Mouse (Mus musculus) E14TG2a.4 (cell line): ENCODE measurements around the gene Ubfd1.

ENCODE experiments used
- H3K27me3 ChIP-seq: 2 replicates; pipeline ENCODE4 v1.6.1; 2014; ENCODE audit warnings: low read length, control low read depth; ENCODE audit not compliant: insufficient read depth
- H3K36me3 ChIP-seq: 2 replicates; pipeline ENCODE4 v1.6.1; 2014; ENCODE audit warnings: low read length, control low read depth; ENCODE audit not compliant: insufficient read depth
- H3K4me1 ChIP-seq: replicated peaks from 2 replicates; pipeline ENCODE4 v1.6.1; 2014; ENCODE audit warnings: low read depth, low read length, control low read depth
- H3K4me3 ChIP-seq: replicated peaks from 2 replicates; pipeline ENCODE4 v1.5.1; 2014; ENCODE audit warnings: mild to moderate bottlenecking, low read length
- H3K9me3 ChIP-seq: 2 replicates; pipeline ENCODE4 v1.6.1; 2014; ENCODE audit warnings: low read length, control low read depth
- CTCF ChIP-seq: conservative IDR thresholded peaks from 2 replicates; pipeline ENCODE4 v1.5.1; 2014; ENCODE audit warnings: low read length
- NANOG ChIP-seq: IDR thresholded peaks from 2 replicates; pipeline ENCODE4 v1.6.1; 2014; ENCODE audit warnings: borderline replicate concordance, low read length, mixed read lengths
- POU5F1 ChIP-seq: IDR thresholded peaks from 2 replicates; pipeline ENCODE4 v1.6.1; 2014; ENCODE audit warnings: low read length, borderline replicate concordance

Ubfd1 gene

DNA sequence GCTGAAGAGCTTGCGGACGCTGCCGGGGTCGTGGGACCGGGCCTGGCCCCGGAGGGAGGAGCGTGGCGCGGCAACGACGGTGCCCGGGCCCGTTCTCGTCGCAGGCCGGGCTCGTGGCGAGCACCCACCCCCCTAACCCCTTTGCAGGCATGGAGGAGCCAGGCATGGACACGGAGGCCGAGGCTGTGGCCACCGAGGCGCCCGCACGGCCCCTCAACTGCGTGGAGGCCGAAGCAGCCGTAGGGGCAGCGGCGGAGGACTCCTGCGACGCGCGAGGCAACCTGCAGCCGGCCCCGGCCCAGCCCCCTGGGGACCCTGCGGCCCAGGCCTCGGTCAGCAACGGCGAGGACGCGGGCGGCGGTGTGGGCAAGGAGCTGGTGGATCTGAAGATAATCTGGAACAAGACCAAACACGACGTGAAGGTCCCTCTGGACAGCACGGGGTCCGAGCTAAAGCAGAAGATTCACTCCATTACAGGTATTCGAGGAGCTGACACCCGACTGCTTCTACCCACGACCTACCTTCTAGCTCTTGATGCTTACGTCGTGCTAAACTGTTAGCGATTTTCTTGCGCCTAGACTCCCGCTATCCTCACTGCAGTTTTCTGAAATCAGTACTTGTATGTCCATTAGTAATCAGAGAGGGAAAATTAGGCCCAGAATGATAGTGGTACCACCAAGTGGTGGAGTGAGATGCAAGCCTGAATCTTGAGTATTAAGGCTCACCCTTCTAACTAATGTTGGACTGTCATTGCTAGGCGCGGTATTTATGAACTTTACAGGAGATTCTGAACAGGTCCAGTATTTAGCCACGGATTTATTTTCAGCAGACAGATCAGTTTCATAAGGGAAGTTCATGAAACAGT, 774 bp downstream of the Ubfd1 start:
- H3K4me1 ChIP-seq, result peaks cover 50% of the 10 kb centered on the region
- H3K4me3 ChIP-seq, result peak overlapping the region; percentile 100
- TF ChIP-seq POU5F1, result no peak
- TF ChIP-seq CTCF, result no peak
- TF ChIP-seq NANOG, result no peak
- H3K27me3 ChIP-seq, result no peaks in the 10 kb centered on the region
- H3K9me3 ChIP-seq, result no peaks in the 10 kb centered on the region
- peaks cover 55% of the 10 kb centered on the region for H3K36me3 ChIP-seq

DNA sequence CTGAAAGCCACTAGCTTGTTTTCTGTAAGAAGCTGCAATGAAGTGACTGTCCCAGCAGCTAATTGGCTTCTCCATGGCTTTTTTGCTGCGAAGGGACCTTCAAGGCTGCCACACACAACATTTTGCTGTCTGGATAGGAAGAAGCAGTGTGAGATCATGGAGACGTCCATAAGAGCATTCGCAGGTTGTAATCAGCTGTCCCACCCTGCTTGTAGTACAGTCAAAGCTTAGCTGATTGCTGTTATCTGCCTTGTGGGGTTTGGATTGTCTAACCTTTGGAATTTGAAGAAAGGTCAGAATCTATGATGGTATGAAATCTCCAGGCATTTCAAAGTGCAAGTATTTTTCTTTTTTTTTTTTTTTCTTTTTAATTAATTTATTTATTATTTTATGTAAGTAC, 7.4 kb downstream of the Ubfd1 start:
- Histone ChIP-seq H3K36me3 (peaks cover 100% of the 10 kb centered on the region), H3K27me3 (no peaks in the 10 kb centered on the region), H3K4me1 (peaks cover 14% of the 10 kb centered on the region), H3K9me3 (no peaks in the 10 kb centered on the region), H3K4me3 (no peak overlapping the region)
- TF ChIP-seq CTCF, result no peak
- no peak for TF ChIP-seq NANOG
- TF ChIP-seq POU5F1, result no peak

DNA sequence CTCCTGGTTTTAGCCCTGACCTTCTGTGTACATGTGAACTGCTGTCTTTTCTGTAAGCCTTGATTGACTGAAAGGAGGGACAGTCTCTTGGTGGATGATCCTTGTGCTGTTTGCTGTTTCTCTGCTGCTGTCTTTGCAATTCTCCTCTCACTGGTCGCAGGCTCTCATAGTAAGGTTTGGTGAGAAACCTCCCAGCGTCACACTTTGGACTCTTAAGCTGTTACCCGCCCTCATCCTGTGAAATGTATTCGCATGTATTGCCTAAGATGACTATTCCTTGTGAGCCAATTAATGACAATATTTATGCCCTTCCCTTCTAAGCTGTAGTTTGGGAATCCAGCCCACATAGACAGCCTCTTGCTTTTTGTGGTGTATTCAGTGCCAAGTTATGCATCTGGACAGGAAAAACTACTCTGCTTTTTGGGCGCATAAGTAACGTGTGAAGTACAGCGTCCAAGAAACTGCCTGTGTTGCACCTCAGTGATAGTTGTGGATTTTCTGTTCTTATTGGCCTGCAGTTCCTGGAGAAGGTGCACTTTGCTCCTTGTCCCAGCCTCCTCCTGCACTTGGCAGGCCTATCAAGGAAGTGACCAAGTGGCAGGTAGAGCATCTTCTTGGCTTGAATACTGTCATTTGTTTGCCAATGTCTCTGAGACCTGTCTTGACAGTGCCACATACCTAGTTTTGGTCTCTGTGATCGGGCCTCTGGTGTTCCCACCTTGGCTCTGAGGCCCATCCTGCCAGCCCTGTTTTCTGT, 13.0 kb downstream of the Ubfd1 start:
- H3K4me1 ChIP-seq, result 0 out of 2 replicates have a peak, but pooled peaks cover under 1% of the 10 kb centered on the region
- H3K36me3 ChIP-seq, result peaks cover 93% of the 10 kb centered on the region
- H3K27me3 ChIP-seq, result no peaks in the 10 kb centered on the region
- TF ChIP-seq CTCF (no peak), NANOG (no peak), POU5F1 (no peak)
- H3K9me3 ChIP-seq, result no peaks in the 10 kb centered on the region
- H3K4me3 ChIP-seq, result no peak overlapping the region

DNA sequence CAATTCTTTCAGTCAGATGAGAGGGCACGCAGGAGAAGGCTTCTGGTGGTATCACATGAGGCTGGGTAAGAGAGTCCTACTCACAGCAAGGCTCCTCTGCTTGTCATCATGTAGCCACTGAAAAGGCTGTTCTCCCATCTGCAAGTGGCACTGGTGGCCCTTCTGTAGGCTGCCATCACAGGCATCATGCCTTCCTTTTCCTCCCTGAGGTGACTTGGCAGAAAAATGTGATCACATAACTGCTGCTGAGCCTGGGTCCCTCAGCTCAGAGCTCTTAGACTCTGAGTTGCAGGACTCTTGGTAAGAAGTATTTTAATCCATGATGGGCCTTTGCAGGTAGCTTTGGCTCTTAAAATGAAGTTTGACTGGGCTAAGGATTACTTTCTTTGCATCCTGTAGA, 14.1 kb downstream of the Ubfd1 start:
- Histone ChIP-seq H3K9me3 (no peaks in the 10 kb centered on the region), H3K4me1 (0 out of 2 replicates have a peak, but pooled peaks cover 5% of the 10 kb centered on the region), H3K4me3 (no peak overlapping the region), H3K27me3 (no peaks in the 10 kb centered on the region), H3K36me3 (peaks cover 93% of the 10 kb centered on the region)
- TF ChIP-seq CTCF, result no peak
- no peak for TF ChIP-seq NANOG
- TF ChIP-seq POU5F1, result no peak

DNA sequence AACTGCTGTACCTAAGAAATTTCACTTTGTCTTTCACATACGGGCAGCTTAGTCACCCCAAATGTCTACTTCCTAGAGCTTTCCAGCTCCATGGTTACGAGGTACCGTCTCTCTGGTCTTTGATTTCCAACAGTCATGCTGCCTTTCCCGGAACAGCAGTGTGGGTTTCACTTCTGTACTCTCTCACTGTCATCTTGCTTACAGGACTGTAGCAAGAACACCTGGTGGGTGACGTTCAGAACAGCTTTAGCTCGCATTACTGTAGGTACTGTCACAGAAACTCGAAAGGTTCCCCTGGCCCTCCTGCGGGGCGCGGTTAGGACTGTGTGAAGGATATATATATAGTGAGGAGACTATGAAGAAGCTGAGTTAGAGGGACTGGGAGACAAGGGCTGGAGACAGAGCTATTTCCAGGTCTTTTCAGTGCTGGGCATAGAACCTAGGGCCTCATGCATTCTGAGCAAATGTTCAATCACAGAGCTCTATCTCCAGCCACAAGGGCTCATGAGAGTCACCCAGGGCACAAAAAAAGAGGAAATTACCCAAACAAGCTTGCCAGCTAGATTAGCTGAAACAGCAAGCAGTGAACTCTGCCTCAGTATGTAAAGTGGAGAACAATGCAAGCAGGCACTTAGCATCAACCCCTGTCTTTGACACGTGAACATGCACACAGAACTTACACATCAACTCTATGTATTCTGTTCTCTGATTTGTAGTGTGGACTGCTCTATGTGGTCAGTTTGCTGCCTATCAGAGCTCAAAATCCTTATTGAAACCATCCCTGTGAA, 20.4 kb downstream of the Ubfd1 start:
- TF ChIP-seq POU5F1 (no peak), NANOG (no peak), CTCF (no peak)
- no peaks in the 10 kb centered on the region for H3K9me3 ChIP-seq
- no peak overlapping the region for H3K4me3 ChIP-seq

DNA sequence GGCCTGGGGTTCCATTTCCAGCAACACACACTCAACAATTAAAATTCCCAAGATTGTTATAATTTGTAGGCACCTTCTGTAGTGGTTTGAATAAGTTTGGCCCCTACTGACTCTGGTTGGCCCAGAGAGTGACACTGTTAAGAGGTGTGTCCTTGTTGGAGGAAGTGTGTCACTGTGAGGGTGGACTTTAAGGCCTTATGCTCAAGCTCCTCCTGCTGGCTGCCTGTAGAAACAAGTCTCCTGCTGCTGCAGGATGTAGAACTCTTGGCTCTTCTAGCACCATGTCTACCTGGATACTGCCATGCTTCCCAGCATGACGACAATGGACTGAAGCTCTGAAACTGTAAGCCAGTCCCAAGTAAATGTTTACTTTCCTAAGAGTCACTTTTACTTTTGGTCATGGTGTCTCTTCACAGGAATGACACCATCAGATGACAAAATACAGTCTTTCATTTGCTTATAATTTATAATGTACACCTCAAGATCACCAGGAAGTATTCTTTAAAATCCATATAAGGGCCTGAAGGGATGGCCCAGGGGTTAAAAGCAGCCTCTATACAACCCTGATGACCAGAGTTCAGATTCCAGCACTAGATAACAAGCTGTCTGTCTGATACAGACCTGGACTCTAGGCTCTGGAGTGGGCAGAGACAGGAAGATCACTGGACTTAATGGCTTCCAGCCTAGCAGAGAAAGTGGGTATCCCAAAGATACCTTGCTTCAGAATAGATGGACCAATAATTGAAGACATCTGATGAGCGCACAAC, 27.8 kb downstream of the Ubfd1 start:
- TF ChIP-seq POU5F1 (no peak), NANOG (no peak), CTCF (0 out of 2 replicates have a peak, but pooled peaks have one; percentile 3)
- H3K36me3 ChIP-seq, result peaks cover 92% of the 10 kb centered on the region
- no peak overlapping the region for H3K4me3 ChIP-seq
- H3K27me3 ChIP-seq, result no peaks in the 10 kb centered on the region
- no peaks in the 10 kb centered on the region for H3K9me3 ChIP-seq
- H3K4me1 ChIP-seq, result peaks cover 41% of the 10 kb centered on the region

More for the DNA sequence above, 20.4 kb downstream of the Ubfd1 start:
- Histone ChIP-seq H3K36me3 (peaks cover 93% of the 10 kb centered on the region), H3K27me3 (no peaks in the 10 kb centered on the region), H3K4me1 (0 out of 2 replicates have a peak, but pooled peaks cover 13% of the 10 kb centered on the region)

DNA sequence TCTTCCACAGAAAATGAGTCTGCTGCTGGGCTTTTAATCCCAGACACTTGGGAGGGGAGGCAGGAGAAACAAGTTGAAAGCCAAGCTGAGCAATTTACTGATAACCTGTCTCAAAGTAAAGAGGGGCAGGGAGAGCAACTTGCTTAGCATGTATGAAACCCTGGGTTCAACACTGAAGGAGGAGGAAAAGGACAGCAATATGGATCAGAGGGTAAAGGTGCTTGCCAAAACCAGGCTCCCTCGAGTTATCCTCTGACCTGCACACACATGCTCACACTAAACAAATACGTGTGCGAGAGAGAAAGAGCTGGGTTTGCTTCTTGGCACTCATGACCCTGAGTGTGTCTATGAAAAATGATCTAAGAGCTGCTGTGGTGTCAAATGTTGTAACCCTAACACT, 31.0 kb downstream of the Ubfd1 start:
- H3K27me3 ChIP-seq, result no peaks in the 10 kb centered on the region
- peaks cover 65% of the 10 kb centered on the region for H3K36me3 ChIP-seq
- H3K9me3 ChIP-seq, result no peaks in the 10 kb centered on the region
- H3K4me3 ChIP-seq, result no peak overlapping the region
- TF ChIP-seq CTCF, result no peak
- TF ChIP-seq NANOG, result no peak
- no peak for TF ChIP-seq POU5F1
- peaks cover 51% of the 10 kb centered on the region for H3K4me1 ChIP-seq
